Mouse (Mus musculus) adrenal gland (tissue): ENCODE data around the gene Dnah9.

ENCODE experiments used
- intact Hi-C: fragments of 180-260 bp; cut with DNase I; formaldehyde crosslinking; loops from one replicate; pipeline ENCODE4 v1.15.1; 2025

The Dnah9 gene

GRCm38 (mm10) chr11:65801899-65802298 lies 366.5 kb downstream of the Dnah9 start:
- intact Hi-C loops, result no loop called here

- intact Hi-C loops, result no loop called here
Observed at GRCm38 (mm10) chr11:65795896-65796295, 372.5 kb downstream of the Dnah9 start.

GRCm38 (mm10) chr11:65794428-65795219 lies 373.7 kb downstream of the Dnah9 start:
- intact Hi-C loops, result no loop called here

- intact Hi-C loops, result no loop called here
Observed at GRCm38 (mm10) chr11:65788154-65788553, 380.2 kb downstream of the Dnah9 start, which contains the start of gene Map2k4. TSS of gene Map2k4 (minus strand) at chr11:65788297.

- intact Hi-C loops, result no loop called here
Observed at GRCm38 (mm10) chr11:65787421-65788151, 380.8 kb downstream of the Dnah9 start.

- intact Hi-C loops, result no loop called here
Observed at GRCm38 (mm10) chr11:65786160-65786559, 382.2 kb downstream of the Dnah9 start.

GRCm38 (mm10) chr11:65781596-65781995 lies 386.8 kb downstream of the Dnah9 start:
- intact Hi-C loops, result no loop called here
